Mouse (Mus musculus) G1E (cell line): ENCODE data around the gene Gm49394. TPM values are rescaled to one million over a fixed set of nuclear protein-coding genes. Genes with fewer than 3 reads are reported as not detected.

Experiments
- ATAC-seq: 2 replicates; pipeline ENCODE4 v1.8.0; 2016; ENCODE audit warnings: mild to moderate bottlenecking; ENCODE audit not compliant: insufficient number of reproducible peaks, poor library complexity, low FRiP score, severe bottlenecking; ENCODE audit errors: extremely low read depth
- DNase-seq: peaks from one replicate; pipeline ENCODE4 v3.0.0; 2012; ENCODE audit warnings: low spot score
- H3K27me3 ChIP-seq: 2 replicates; pipeline ENCODE4 v1.6.1; 2012; ENCODE audit warnings: mild to moderate bottlenecking, low read length, inconsistent platforms; ENCODE audit not compliant: insufficient read depth
- H3K36me3 ChIP-seq: replicated peaks from 2 replicates; pipeline ENCODE3; 2012; ENCODE audit warnings: mild to moderate bottlenecking, inconsistent platforms
- H3K4me1 ChIP-seq: 2 replicates; pipeline ENCODE4 v1.6.1; 2012; ENCODE audit warnings: low read depth, low read length, inconsistent platforms, mixed read lengths; ENCODE audit not compliant: insufficient read depth
- H3K4me3 ChIP-seq: 2 replicates; pipeline ENCODE4 v1.5.1; 2012; ENCODE audit warnings: low read depth, mild to moderate bottlenecking, inconsistent platforms, low read length, moderate library complexity, mixed read lengths
- H3K9me3 ChIP-seq: replicated peaks from 2 replicates; pipeline ENCODE4 v1.6.1; 2012; ENCODE audit warnings: inconsistent platforms
- CTCF ChIP-seq: IDR thresholded peaks from 2 replicates; pipeline ENCODE4 v1.5.1; 2012; ENCODE audit warnings: low read depth, low read length, inconsistent platforms, mixed read lengths
- GATA1 ChIP-seq: IDR thresholded peaks from 2 replicates; pipeline ENCODE4 v1.6.1; 2012; ENCODE audit warnings: borderline replicate concordance, low read length, inconsistent platforms, mixed read lengths
- GATA2 ChIP-seq: IDR thresholded peaks from 2 replicates; pipeline ENCODE4 v1.6.1; 2012; ENCODE audit warnings: low read depth, low read length, inconsistent platforms, borderline replicate concordance
- POLR2AphosphoS5 ChIP-seq: IDR thresholded peaks from 2 replicates; pipeline ENCODE4 v1.6.1; 2012; ENCODE audit warnings: low read depth, low read length, inconsistent platforms; ENCODE audit not compliant: insufficient replicate concordance
- TAL1 ChIP-seq: conservative IDR thresholded peaks from 2 replicates; pipeline ENCODE4 v1.6.1; 2012; ENCODE audit warnings: low read depth, low read length, inconsistent platforms, mixed read lengths
- polyA plus RNA-seq: library from polyadenylated mRNA; stranded (reverse); fragments of >175 nt; gene quantifications from 2 replicates; pipeline ENCODE4 v1.2.3, GENCODE M21; 2012
- total RNA-seq, 2 experiments: library from RNA; stranded (forward) in 1 of 2; stranded (reverse) in 1 of 2; fragments of 200-1000 nt in 1 of 2; fragments of >200 nt in 1 of 2; fragmentation: Nextera tagmentation in 1 of 2; gene quantifications; 2 replicates each; pipeline ENCODE4 v1.2.3; 2014 to 2017

The Gm49394 gene
- total and polyA plus RNA-seq, 3 experiments: under 0.01 TPM; not detected in 2

- Histone ChIP-seq H3K36me3 (no peaks in the 10 kb centered on the region), H3K4me3 (no peak overlapping the region), H3K4me1 (no peaks in the 10 kb centered on the region; the same call in 1 of the 2 replicates), H3K27me3 (peaks cover 9% of the 10 kb centered on the region; the same call in 1 of the 2 replicates), H3K9me3 (peaks cover 43% of the 10 kb centered on the region)
- TF ChIP-seq GATA2 (no peak), POLR2AphosphoS5 (no peak), CTCF (no peak), TAL1 (no peak), GATA1 (no peak)
- DNase-seq (no peak), ATAC-seq (no peak)
Observed at GRCm38 (mm10) chr7:142657341-142657791, 12.4 kb downstream of the Gm49394 start.

- H3K36me3 ChIP-seq: no peaks in the 10 kb centered on the region
- H3K4me3 ChIP-seq: no peak overlapping the region
- peaks cover 40% of the 10 kb centered on the region for H3K9me3 ChIP-seq
- TF ChIP-seq TAL1 (no peak), CTCF (no peak), GATA2 (no peak), GATA1 (no peak), POLR2AphosphoS5 (no peak)
- ATAC-seq (no peak), DNase-seq (no peak)
- peaks cover 7% of the 10 kb centered on the region; the same call in 1 of the 2 replicates for H3K27me3 ChIP-seq
- no peaks in the 10 kb centered on the region; the same call in 1 of the 2 replicates for H3K4me1 ChIP-seq
Observed at GRCm38 (mm10) chr7:142656055-142656454, 13.7 kb downstream of the Gm49394 start.

- TF ChIP-seq POLR2AphosphoS5 (no peak), CTCF (no peak), TAL1 (no peak), GATA1 (no peak), GATA2 (no peak)
- peaks cover 2% of the 10 kb centered on the region; the same call in 1 of the 2 replicates for H3K27me3 ChIP-seq
- no peaks in the 10 kb centered on the region; the same call in 1 of the 2 replicates for H3K4me1 ChIP-seq
- DNase-seq (no peak), ATAC-seq (no peak)
- peaks cover 36% of the 10 kb centered on the region for H3K9me3 ChIP-seq
- H3K4me3 ChIP-seq: no peak overlapping the region
- no peaks in the 10 kb centered on the region for H3K36me3 ChIP-seq
Observed at GRCm38 (mm10) chr7:142655633-142656032, 14.1 kb downstream of the Gm49394 start.

- Histone ChIP-seq H3K27me3 (no peaks in the 10 kb centered on the region; the same call in 1 of the 2 replicates), H3K36me3 (no peaks in the 10 kb centered on the region), H3K4me1 (no peaks in the 10 kb centered on the region), H3K4me3 (no peak overlapping the region), H3K9me3 (peaks cover 17% of the 10 kb centered on the region)
- no peak for TF ChIP-seq CTCF
- TF ChIP-seq TAL1: no peak
- no peak for TF ChIP-seq GATA2
- TF ChIP-seq POLR2AphosphoS5: no peak
- no peak for TF ChIP-seq GATA1
- DNase-seq (no peak), ATAC-seq (no peak)
Observed at GRCm38 (mm10) chr7:142653726-142654125, 16.0 kb downstream of the Gm49394 start.

GRCm38 (mm10) chr7:142646676-142647075 lies 23.1 kb downstream of the Gm49394 start:
- Histone ChIP-seq H3K27me3 (peaks cover 6% of the 10 kb centered on the region), H3K4me3 (no peak overlapping the region), H3K9me3 (no peaks in the 10 kb centered on the region), H3K36me3 (no peaks in the 10 kb centered on the region), H3K4me1 (no peaks in the 10 kb centered on the region)
- no peak for DNase-seq
- TF ChIP-seq GATA1: no peak
- no peak for TF ChIP-seq TAL1
- TF ChIP-seq GATA2: no peak
- TF ChIP-seq CTCF: no peak
- no peak for TF ChIP-seq POLR2AphosphoS5
- no peak for ATAC-seq

- Histone ChIP-seq H3K4me3 (no peak overlapping the region), H3K36me3 (no peaks in the 10 kb centered on the region), H3K27me3 (peaks cover 6% of the 10 kb centered on the region), H3K9me3 (no peaks in the 10 kb centered on the region), H3K4me1 (no peaks in the 10 kb centered on the region)
- TF ChIP-seq CTCF (no peak), GATA1 (no peak), GATA2 (no peak), TAL1 (no peak), POLR2AphosphoS5 (no peak)
- ATAC-seq (no peak), DNase-seq (no peak)
Observed at GRCm38 (mm10) chr7:142645045-142645444, 24.7 kb downstream of the Gm49394 start.

- DNase-seq (no peak), ATAC-seq (no peak)
- H3K9me3 ChIP-seq: no peaks in the 10 kb centered on the region
- no peaks in the 10 kb centered on the region for H3K36me3 ChIP-seq
- H3K4me3 ChIP-seq: no peak overlapping the region
- H3K27me3 ChIP-seq: peaks cover 3% of the 10 kb centered on the region
- no peaks in the 10 kb centered on the region for H3K4me1 ChIP-seq
- TF ChIP-seq TAL1: no peak
- no peak for TF ChIP-seq POLR2AphosphoS5
- TF ChIP-seq GATA1: no peak
- TF ChIP-seq CTCF: no peak
Observed at GRCm38 (mm10) chr7:142636178-142636577, 33.6 kb downstream of the Gm49394 start.
